Mouse (Mus musculus) 3T3-L1 (cell line): ENCODE data around the gene Papolg.
A peak's percentile ranks its signal among the peaks of the same experiment; 100 is the strongest.
"Not testable (repeated sequence)": the region's sequence is repeated elsewhere in the genome, so short reads cannot be mapped to it uniquely, and the experiment has no call there.

ENCODE experiments used
- DNase-seq: peaks from one replicate; pipeline ENCODE4 v3.0.0-alpha.2; 2015; ENCODE audit warnings: low read depth, low spot score

The Papolg gene

GRCm38 (mm10) chr11:23895060-23895426 lies at the start of gene Papolg:
Gene Papolg (minus strand): TSS chr11:23895253.
- peak; percentile 90 for DNase-seq

- not testable (repeated sequence) for DNase-seq
Measured at GRCm38 (mm10) chr11:23928146-23928545, 33.1 kb upstream of the Papolg start.

GRCm38 (mm10) chr11:23927643-23928042 lies 32.6 kb upstream of the Papolg start:
- DNase-seq, result no peak

- DNase-seq, result peak; percentile 81
Measured at GRCm38 (mm10) chr11:23913824-23914223, 18.8 kb upstream of the Papolg start.

- DNase-seq, result no peak
Measured at GRCm38 (mm10) chr11:23903909-23904308, 8.9 kb upstream of the Papolg start.

- DNase-seq, result peak; percentile 20
Measured at GRCm38 (mm10) chr11:23894141-23895059, 653 bp downstream of the Papolg start.

- DNase-seq, result no peak
Measured at GRCm38 (mm10) chr11:23893556-23893955, 1.5 kb downstream of the Papolg start.

GRCm38 (mm10) chr11:23864326-23864725 lies 30.7 kb downstream of the Papolg start:
- no peak for DNase-seq

GRCm38 (mm10) chr11:23856723-23857112 lies 38.3 kb downstream of the Papolg start:
- no peak for DNase-seq

- no peak for DNase-seq
Measured at GRCm38 (mm10) chr11:23856054-23856722, 38.9 kb downstream of the Papolg start.

GRCm38 (mm10) chr11:23855182-23855802 lies 39.8 kb downstream of the Papolg start:
- DNase-seq, result peak; percentile 80

- no peak for DNase-seq
Measured at GRCm38 (mm10) chr11:23853306-23853705, 41.7 kb downstream of the Papolg start.

- DNase-seq, result no peak
Measured at GRCm38 (mm10) chr11:23846016-23846815, 48.8 kb downstream of the Papolg start.

GRCm38 (mm10) chr11:23823244-23823643 lies 71.8 kb downstream of the Papolg start:
- DNase-seq, result no peak

- no peak for DNase-seq
Measured at GRCm38 (mm10) chr11:23821652-23822051, 73.4 kb downstream of the Papolg start.

GRCm38 (mm10) chr11:23820977-23821376 lies 74.1 kb downstream of the Papolg start:
- no peak for DNase-seq

- no peak for DNase-seq
Measured at GRCm38 (mm10) chr11:23818745-23819144, 76.3 kb downstream of the Papolg start.
